Mouse (Mus musculus) splenic B cell, adult 2 months (primary cell): ENCODE measurements around the gene Hist4h4.

Experiments
- DNase-seq: peaks from one replicate; pipeline ENCODE4 v3.0.0-alpha.2; 2011; ENCODE audit warnings: low read depth, low spot score
- H3K27me3 ChIP-seq: 2 replicates; pipeline ENCODE4 v1.6.1; 2012; ENCODE audit warnings: mild to moderate bottlenecking, low read length, moderate library complexity, mixed read lengths; ENCODE audit not compliant: control insufficient read depth, poor library complexity, insufficient read depth, severe bottlenecking
- H3K36me3 ChIP-seq: 2 replicates; pipeline ENCODE4 v1.6.1; 2012; ENCODE audit warnings: mild to moderate bottlenecking, low read length, moderate library complexity, mixed read lengths; ENCODE audit not compliant: control insufficient read depth, poor library complexity, insufficient read depth, severe bottlenecking

Hist4h4 gene

GRCm38 (mm10) chr6:136782761-136783160, 21.5 kb downstream of the Hist4h4 start:
- no peak for DNase-seq
- no peaks in the 10 kb centered on the region for H3K36me3 ChIP-seq
- no peaks in the 10 kb centered on the region for H3K27me3 ChIP-seq

- no peaks in the 10 kb centered on the region for H3K36me3 ChIP-seq
- DNase-seq = no peak
- H3K27me3 ChIP-seq = no peaks in the 10 kb centered on the region
These were observed 22.1 kb downstream of the Hist4h4 start for GRCm38 (mm10) chr6:136782146-136782545.

GRCm38 (mm10) chr6:136781377-136781986, 22.7 kb downstream of the Hist4h4 start, which contains the start of gene Gucy2c:
Gene Gucy2c (minus strand): TSS chr6:136781765.
- no peak for DNase-seq
- H3K27me3 ChIP-seq = no peaks in the 10 kb centered on the region
- no peaks in the 10 kb centered on the region for H3K36me3 ChIP-seq

GRCm38 (mm10) chr6:136776392-136776791, 27.8 kb downstream of the Hist4h4 start:
- DNase-seq = no peak
- H3K27me3 ChIP-seq = no peaks in the 10 kb centered on the region; the same call in 1 of the 2 replicates
- no peaks in the 10 kb centered on the region for H3K36me3 ChIP-seq

GRCm38 (mm10) chr6:136769859-136770258, 34.4 kb downstream of the Hist4h4 start:
- H3K27me3 ChIP-seq = no peaks in the 10 kb centered on the region
- no peak for DNase-seq
- no peaks in the 10 kb centered on the region for H3K36me3 ChIP-seq

- H3K36me3 ChIP-seq = no peaks in the 10 kb centered on the region
- H3K27me3 ChIP-seq = no peaks in the 10 kb centered on the region
- DNase-seq = no peak
These were observed 35.1 kb downstream of the Hist4h4 start for GRCm38 (mm10) chr6:136769143-136769542.

- DNase-seq = no peak
- H3K27me3 ChIP-seq = no peaks in the 10 kb centered on the region
These were observed 40.3 kb downstream of the Hist4h4 start for GRCm38 (mm10) chr6:136763912-136764311.

More at GRCm38 (mm10) chr6:136763912-136764311, 40.3 kb downstream of the Hist4h4 start:
- no peaks in the 10 kb centered on the region for H3K36me3 ChIP-seq
